In genomic region chr12:82922856-82923506, GRCm38 (mm10) we compare ENCODE assay signal across 22 mouse cellular contexts.
DNase-seq lines count a peak whose midpoint lies in the region; ATAC-seq and TF ChIP-seq lines count a peak whose summit lies in the region.
"Had no signal": no experiment of that assay in that cellular context is flagged by ENCODE, and none has a peak within 500 bp of the region (broad histone marks: within the 10 kb centered on the region; RNA-seq: fewer than 3 reads in every experiment).

No protein-coding gene starts in this region.

- DNase-seq in cerebellum, postnatal 25 days: peak; percentile 15 to 17
- DNase-seq in cerebellum, postnatal 36 days: no peak
- DNase-seq in kidney, adult 8-10 months: peak; percentile 9 to 19
- no peak for DNase-seq in kidney, postnatal 10 days
- DNase-seq in limb, embryonic 14.5 days (ENCODE audit: low spot score): peak; percentile 27
- DNase-seq in limb, embryonic 10.5 days (ENCODE audit: low spot score): no peak
- DNase-seq in embryo, embryonic 9.5 days (ENCODE audit: extremely low spot score): no peak
- DNase-seq: gastrocnemius, postnatal 10 days; heart, adult 11 months; heart, postnatal 14 days; right cerebral cortex, postnatal 14 days; thymus, postnatal 4 days had no signal

- H3K9ac ChIP-seq in limb, embryonic 14.5 days (ENCODE audit: low read depth, low read length, severe bottlenecking): no peak overlapping the region
- H3K9ac ChIP-seq: embryonic facial prominence, embryonic 13.5 days; heart, embryonic 12.5 days; hindbrain, embryonic 12.5 days; limb, embryonic 13.5 days; liver, embryonic 14.5 days; lung, embryonic 15.5 days had no signal

- no peak overlapping the region for H3K4me3 ChIP-seq in limb, embryonic 14.5 days (replicated peaks; ENCODE audit: low read length)
- no peak overlapping the region for H3K4me3 ChIP-seq in limb, embryonic 10.5 days
- H3K4me3 ChIP-seq: embryonic facial prominence, embryonic 13.5 days; heart, embryonic 12.5 days; hindbrain, embryonic 12.5 days; layer of hippocampus, adult 2 months; limb, embryonic 13.5 days; lung, embryonic 15.5 days; midbrain, embryonic 10.5 days had no signal

- TF ChIP-seq POLR2A in limb, embryonic 14.5 days (IDR thresholded peaks at IDR 0.05; ENCODE audit: borderline replicate concordance, extremely low read depth, insufficient read depth, insufficient read length): no peak

- H3K4me1 ChIP-seq in limb, embryonic 14.5 days (ENCODE audit: control insufficient read depth, insufficient read depth, low read length): peaks cover 4% of the 10 kb centered on the region
- H3K4me1 ChIP-seq in limb, embryonic 10.5 days: no peaks in the 10 kb centered on the region
- H3K4me1 ChIP-seq: hindbrain, embryonic 12.5 days; lung, embryonic 15.5 days had no signal

- H3K9me3 ChIP-seq in limb, embryonic 14.5 days (ENCODE audit: control insufficient read depth, low read length): no peaks in the 10 kb centered on the region
- H3K9me3 ChIP-seq in limb, embryonic 10.5 days (replicated peaks): no peaks in the 10 kb centered on the region
- H3K9me3 ChIP-seq: embryonic facial prominence, embryonic 13.5 days; heart, embryonic 12.5 days; hindbrain, embryonic 12.5 days; limb, embryonic 13.5 days; lung, embryonic 15.5 days; midbrain, embryonic 10.5 days had no signal

- ATAC-seq in limb, embryonic 14.5 days (ENCODE audit: low FRiP score, low read depth): no peak

- H3K27me3 ChIP-seq in limb, embryonic 14.5 days (ENCODE audit: control insufficient read depth, insufficient read depth, low read length): no peaks in the 10 kb centered on the region
- no peaks in the 10 kb centered on the region for H3K27me3 ChIP-seq in limb, embryonic 10.5 days (ENCODE audit: low read depth, poor library complexity, severe bottlenecking)
- H3K27me3 ChIP-seq: CH12.LX; embryonic facial prominence, embryonic 13.5 days; heart, embryonic 12.5 days; hindbrain, embryonic 12.5 days; lung, embryonic 15.5 days had no signal

- no peak overlapping the region for H3K4me2 ChIP-seq in limb, embryonic 14.5 days (replicated peaks; ENCODE audit: low read depth, low read length, severe bottlenecking)
- H3K4me2 ChIP-seq: embryonic facial prominence, embryonic 13.5 days; heart, embryonic 12.5 days; hindbrain, embryonic 12.5 days; limb, embryonic 13.5 days; lung, embryonic 15.5 days had no signal

- WGBS in limb, embryonic 14.5 days: 83% methylated on average over 4 of the region's 4 CpGs
- 96% methylated on average over 4 of the region's 4 CpGs for WGBS in limb, embryonic 10.5 days

- H3K36me3 ChIP-seq in limb, embryonic 14.5 days (ENCODE audit: control insufficient read depth, insufficient read depth, low read length): no peaks in the 10 kb centered on the region
- H3K36me3 ChIP-seq in limb, embryonic 10.5 days: no peaks in the 10 kb centered on the region
- H3K36me3 ChIP-seq: embryonic facial prominence, embryonic 13.5 days; heart, embryonic 12.5 days; hindbrain, embryonic 12.5 days; limb, embryonic 13.5 days; lung, embryonic 15.5 days; midbrain, embryonic 10.5 days had no signal

- no peak overlapping the region for H3K27ac ChIP-seq in limb, embryonic 14.5 days (replicated peaks; ENCODE audit: low read depth, low read length)
- no peak overlapping the region for H3K27ac ChIP-seq in limb, embryonic 10.5 days
- H3K27ac ChIP-seq: embryonic facial prominence, embryonic 13.5 days; hindbrain, embryonic 12.5 days; layer of hippocampus, adult 2 months; limb, embryonic 13.5 days; liver, embryonic 14.5 days; lung, embryonic 15.5 days; macrophage; midbrain, embryonic 10.5 days had no signal

Comparison
In these comparisons a context has a peak if more than half of its experiments do, and no peak if none do; other contexts are left out.
1. DNase-seq: peak in cerebellum, postnatal 25 days (2 of 2), kidney, adult 8-10 months (2 of 2) and limb, embryonic 14.5 days (single experiment); none in cerebellum, postnatal 36 days (0 of 2), kidney, postnatal 10 days (single experiment), limb, embryonic 10.5 days (single experiment) and embryo, embryonic 9.5 days (single experiment).